Mouse (Mus musculus) left cerebral cortex, postnatal 25 days (tissue): Measurements from ENCODE around the gene Shroom3. TPM values are rescaled to one million over a fixed set of nuclear protein-coding genes. Genes with fewer than 3 reads are reported as not detected.

Source experiments
- DNase-seq, 2 experiments: peaks; one replicate each; pipeline ENCODE4 v3.0.0; 2022; ENCODE audit warnings: low spot score in 2 of 2, mixed read lengths in 1 of 2
- intact Hi-C: fragments of 180-260 bp; cut with DNase I; formaldehyde crosslinking; loops from one replicate; pipeline ENCODE4 v1.15.1; 2025
- microRNA-seq, 2 experiments: library from miRNA; unstranded; fragments of <30 nt; microRNA quantifications; one replicate each; pipeline ENCODE4 v1.2.0; 2022
- total RNA-seq, 2 experiments: library from RNA; stranded (reverse); gene quantifications; 2 replicates each; pipeline ENCODE4 v1.2.3; 2021

The Shroom3 gene
- total RNA-seq, 2 experiments from 2014 or later, result 4.4 to 4.9 TPM

DNA sequence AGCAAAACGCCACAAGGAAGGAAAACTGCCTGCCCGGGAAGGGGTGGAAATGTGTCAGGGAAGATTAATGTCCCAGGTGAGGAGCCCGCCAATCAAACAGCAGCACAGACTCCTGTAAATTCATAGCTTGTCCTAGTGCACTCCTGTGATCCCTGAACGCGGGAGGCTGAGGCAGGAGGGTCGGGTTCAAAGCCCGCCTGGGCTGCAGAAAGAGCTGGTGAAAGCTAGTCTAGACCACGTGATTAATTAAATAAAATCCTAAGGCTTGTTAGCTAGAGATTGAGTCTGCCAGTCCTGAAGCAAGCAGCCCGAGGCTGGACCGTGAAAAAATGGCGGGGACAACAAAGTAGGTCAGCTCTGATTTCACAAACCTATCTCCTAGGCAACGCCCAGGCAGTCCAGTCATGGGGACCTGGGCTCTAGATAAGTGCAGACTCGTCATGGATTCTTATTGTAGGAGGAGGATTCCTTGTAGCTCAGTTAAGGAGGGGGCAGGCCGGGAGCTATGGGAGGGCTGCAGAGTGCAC lies 322.6 kb downstream of the Shroom3 start:
- intact Hi-C loops, result no loop called here
- peak in 1 of 2 experiments; percentile 75 for DNase-seq

DNA sequence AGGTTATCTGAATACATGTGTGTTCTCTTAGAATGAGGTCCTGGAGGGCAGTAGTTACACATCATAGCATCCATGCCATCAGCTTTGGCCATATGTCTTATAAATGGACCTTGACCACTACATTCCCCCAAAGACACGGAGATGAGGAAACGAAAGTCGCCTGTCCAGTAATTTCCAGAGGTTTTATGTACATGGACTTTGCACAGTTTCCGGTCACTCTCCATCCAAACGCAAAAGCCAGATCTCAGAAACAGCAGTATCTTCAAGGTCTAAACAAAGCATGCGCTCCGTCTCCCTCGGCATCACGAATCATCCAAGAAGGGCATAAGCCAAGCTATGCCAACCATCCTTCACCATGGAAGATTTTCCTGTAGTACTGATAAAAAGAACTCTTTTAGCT lies 325.0 kb downstream of the Shroom3 start:
- no peak for DNase-seq
- intact Hi-C loops, result no loop called here

Small RNA genes lying within 50 kb of the gene (microRNA-seq; reads per million reads assigned to microRNA genes)
- gene Mir1961, result 0 reads per million in 2 experiments

Other genes with a start within 250 kb of the Shroom3 start
- 10 to 100 TPM; 26.4 to 28.7 TPM for gene Nup54, start 248.2 kb upstream of the Shroom3 start, total RNA-seq
- 10 to 100 TPM; 81.9 to 84.5 TPM for gene Scarb2, start 176.6 kb upstream of the Shroom3 start, total RNA-seq
- gene Fam47e, start 128.4 kb upstream of the Shroom3 start, total RNA-seq, result under 1 TPM; 0.30 to 0.34 TPM
- under 1 TPM; 0.71 to 0.87 TPM for gene Stbd1, start 80.4 kb upstream of the Shroom3 start, total RNA-seq
- gene Ccdc158, start 8.2 kb upstream of the Shroom3 start, total RNA-seq, result under 1 TPM; 0.18 to 0.76 TPM